Mouse (Mus musculus) urinary bladder, postnatal 36 days (tissue): ENCODE measurements around the gene Cd6.

Experiments used
- DNase-seq, 2 experiments: peaks; one replicate each; pipeline ENCODE4 v3.0.0; 2022; ENCODE audit warnings: low spot score in 2 of 2, mixed read lengths in 1 of 2

Cd6 gene

GRCm38 (mm10) chr19:10829436-10830175, at the start of gene Cd6:
Cd6 (minus strand) TSS chr19:10830058.
- no peak for DNase-seq

- DNase-seq: no peak
These were observed 48.5 kb upstream of the Cd6 start for GRCm38 (mm10) chr19:10878201-10878837.

DNA sequence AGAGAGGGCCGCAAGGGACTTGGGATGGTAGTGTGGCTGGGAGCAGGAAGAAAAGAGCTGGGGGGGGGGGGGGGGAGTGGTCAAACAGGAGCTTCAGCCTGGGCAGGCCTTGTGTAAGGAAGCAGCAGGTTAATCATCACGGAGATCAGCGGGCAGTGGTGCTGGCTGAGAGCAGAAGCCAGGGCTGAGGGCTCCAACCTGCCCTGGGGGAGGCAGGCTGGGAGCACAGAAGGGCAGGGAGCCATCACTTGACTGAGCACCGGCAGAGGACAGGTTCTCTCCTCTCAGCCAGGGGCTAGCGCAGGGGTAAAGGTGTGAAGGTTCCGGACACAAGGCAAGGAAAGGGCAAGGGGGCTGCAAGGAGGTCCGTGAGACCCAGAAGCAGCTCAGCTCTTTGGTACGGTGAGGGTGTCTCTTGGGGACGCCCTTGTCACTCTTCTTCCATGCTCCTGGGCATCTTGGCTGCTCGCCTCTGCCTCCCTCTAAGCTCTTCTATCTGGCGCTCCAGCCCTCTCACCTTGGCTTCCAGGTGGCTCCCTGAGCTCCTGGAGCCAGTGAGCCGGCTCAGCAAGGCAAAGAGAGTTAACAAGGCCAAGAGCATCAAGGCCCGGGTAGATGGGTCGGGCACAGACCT, 41.6 kb upstream of the Cd6 start:
- peak in 1 of 2 experiments; percentile 26 for DNase-seq

DNA sequence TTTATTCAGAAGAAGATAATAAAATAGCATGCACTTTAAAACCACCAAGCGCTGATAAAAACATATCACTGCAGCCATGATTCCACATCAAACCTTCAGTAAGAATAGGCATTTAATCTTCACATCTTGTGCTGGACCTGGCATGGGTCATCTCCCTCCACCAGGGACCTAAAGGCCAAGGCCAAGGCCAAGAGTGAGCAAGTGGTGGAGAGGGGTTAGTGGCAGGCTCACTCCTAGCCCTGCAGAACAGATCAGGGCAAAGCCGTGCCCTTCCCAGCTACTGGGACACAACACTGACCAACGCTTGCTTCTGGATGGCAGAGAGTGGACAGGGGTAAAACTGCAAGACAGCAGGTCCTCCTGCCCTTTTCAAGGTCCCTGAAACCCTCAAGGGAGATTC, 40.8 kb upstream of the Cd6 start:
- no peak for DNase-seq

DNA sequence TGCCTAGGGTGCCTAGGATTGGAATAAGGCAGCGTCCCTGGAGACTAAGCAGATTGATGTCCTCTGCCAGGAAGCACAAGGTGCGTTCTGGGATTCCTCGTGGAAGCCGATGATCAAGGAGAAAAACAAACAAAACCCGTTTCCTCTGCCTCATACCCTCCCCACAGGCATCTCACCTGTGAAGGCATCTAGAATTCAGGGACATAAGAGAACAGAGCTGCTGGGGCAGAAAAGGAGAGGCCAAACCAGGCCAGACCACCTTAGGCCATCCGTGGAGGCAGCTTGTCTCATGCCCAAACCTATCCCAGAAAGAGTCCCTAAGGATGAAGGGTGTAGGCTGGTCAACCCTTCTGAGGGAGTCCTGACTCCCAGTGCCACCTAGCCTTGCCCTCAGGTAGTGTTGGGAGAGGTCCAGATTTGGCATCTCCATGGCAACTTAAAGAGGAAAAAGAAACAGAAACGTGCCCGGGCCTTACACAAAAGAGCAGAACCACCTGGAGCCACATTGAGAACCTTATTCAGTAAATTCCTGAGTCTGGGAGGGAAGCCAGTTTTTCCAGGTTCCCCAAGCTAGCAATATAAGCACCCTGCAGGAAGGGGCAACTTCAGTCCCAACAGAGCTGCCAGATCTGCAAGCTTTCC, 40.1 kb upstream of the Cd6 start, which contains the start of gene Tmem132a:
Tmem132a (minus strand) TSS at position 55 of the 642 bp plus-strand sequence.
- DNase-seq: no peak

GRCm38 (mm10) chr19:10869241-10869885, 39.5 kb upstream of the Cd6 start:
- peak; percentile 65 to 75 for DNase-seq

GRCm38 (mm10) chr19:10868623-10869141, 38.8 kb upstream of the Cd6 start:
- DNase-seq: no peak

- DNase-seq: no peak
These were observed 38.2 kb upstream of the Cd6 start for GRCm38 (mm10) chr19:10867946-10868622.

GRCm38 (mm10) chr19:10866351-10866750, 36.5 kb upstream of the Cd6 start:
- no peak for DNase-seq

GRCm38 (mm10) chr19:10860072-10860497, 30.2 kb upstream of the Cd6 start:
- DNase-seq: no peak

- DNase-seq: no peak
These were observed 26.7 kb upstream of the Cd6 start for GRCm38 (mm10) chr19:10856520-10856919.

- no peak for DNase-seq
These were observed 25.6 kb upstream of the Cd6 start for GRCm38 (mm10) chr19:10855422-10855821.

DNA sequence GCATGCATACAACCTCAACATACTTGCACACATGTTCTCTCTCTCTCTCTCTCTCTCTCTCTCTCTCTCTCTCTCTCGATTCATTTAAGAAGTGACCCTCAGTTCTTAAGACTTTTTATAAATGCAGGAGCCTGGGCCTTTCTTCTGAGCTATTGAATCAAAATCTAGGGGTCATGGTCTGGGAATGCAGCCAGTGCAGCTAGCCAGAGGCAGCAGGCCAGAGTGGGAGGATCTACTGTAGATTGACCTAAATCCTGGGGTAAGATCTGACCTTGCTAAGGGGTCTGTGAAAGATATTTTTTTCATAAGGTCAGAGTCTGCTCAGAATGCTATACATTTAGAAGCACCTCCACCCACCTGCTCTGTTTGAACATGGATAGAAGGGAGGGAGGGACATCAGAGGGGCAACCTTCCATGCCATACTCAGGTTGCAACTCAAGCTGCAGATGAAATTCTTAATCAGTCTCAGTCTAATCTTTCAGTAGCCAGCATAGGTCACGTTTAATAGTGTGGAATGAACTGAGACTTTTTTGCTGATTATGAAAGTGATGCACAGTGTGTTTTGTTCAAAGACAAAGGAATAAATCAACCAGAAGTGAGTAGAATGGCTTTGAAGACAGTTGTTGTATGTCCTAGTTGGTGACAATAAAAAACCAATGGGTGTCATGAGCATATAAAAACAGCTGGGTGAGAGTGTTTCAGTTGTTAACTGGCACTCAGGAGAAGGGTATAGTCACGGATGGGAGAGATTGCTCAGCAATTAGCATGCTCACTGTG, 17.6 kb upstream of the Cd6 start:
- no peak for DNase-seq

DNA sequence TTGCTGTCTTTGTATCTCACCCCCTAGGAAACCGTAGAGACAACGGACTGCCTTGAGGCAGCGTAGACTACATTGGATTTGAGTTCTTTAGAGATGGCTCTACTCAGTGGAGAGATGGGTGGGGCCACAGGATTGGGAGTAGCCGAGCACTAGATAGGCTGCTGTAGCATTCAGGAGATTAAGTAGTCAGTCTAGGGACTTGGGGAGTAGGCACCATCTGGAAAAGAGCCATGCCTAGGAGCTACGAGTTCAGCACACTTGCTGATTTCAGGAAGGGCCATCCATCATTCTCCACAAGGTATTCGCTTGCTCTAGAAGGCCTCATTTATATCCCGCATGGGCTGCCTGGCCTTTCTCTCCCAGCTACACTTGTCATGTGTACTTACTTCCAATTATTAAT, 16.3 kb upstream of the Cd6 start:
- DNase-seq: no peak

DNA sequence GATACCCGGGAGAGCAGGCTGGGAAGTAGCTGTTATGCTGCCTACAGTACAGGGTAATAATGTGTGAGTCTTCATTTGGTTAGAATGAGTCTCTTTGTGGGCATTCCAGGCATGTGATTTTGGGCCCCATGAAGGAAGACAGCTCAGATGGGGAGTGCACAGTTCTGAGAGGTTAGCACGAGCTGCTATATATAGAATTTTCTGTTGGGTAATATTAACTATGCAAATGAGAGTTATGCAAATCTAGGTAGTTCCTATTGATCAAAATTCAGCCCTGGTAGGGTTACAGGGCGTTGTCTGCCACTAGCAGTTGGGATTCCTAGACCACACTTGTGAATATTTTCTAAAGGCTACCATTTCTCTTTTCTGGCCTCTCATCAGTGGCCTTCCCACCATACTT, 15.6 kb upstream of the Cd6 start:
- DNase-seq: no peak

- DNase-seq: no peak
These were observed 14.3 kb upstream of the Cd6 start for GRCm38 (mm10) chr19:10844206-10844605.

GRCm38 (mm10) chr19:10842914-10843313, 13.1 kb upstream of the Cd6 start:
- DNase-seq: no peak

- no peak for DNase-seq
These were observed 12.1 kb upstream of the Cd6 start for GRCm38 (mm10) chr19:10841721-10842626.
